8 mouse cellular contexts compared by ENCODE assay signal in the genomic region with DNA sequence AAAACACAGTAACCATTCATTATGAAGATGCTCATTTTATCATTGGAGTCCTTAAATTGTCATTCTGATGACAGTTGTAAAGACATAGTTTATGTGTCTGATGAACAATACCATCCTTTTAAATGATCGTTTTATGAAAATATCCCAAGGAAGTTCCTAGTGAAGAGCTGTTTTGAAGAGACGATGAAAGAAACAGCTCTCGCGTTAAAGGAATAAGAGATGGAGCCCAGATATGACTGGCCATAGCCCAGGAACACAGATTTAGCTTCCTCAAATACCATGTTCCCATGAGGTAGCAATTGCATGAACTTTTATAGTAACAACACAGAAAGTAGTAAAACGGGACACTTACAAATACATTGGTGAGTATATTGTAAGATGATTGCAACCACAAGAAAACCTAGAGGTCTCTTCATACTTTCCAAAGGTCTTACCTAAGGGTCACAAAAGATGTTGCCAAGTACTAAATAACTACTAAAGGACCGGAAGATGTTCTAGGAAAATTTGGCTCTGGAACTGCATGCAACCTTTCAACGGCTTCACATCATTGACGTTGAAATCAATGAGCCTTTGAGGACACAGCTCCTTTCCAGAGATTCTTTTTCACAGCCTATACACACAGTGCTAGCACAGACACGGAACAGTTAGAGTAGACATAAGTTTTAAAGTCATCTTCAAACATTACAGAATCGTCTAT. TPM values are rescaled to one million over a fixed set of nuclear protein-coding genes. Genes with fewer than 3 reads are reported as not detected.
DNase-seq lines count a peak whose midpoint lies in the region; ATAC-seq lines count a peak whose summit lies in the region.

No protein-coding gene starts in this region.

- peaks cover 14% of the 10 kb centered on the region for H3K4me1 ChIP-seq in heart, embryonic 15.5 days (replicated peaks)
- peaks cover 4% of the 10 kb centered on the region; the same call in 1 of the 2 replicates for H3K4me1 ChIP-seq in hindbrain, embryonic 11.5 days (replicated peaks; ENCODE audit: control insufficient read depth, insufficient read depth, low read length)
- H3K4me1 ChIP-seq in midbrain, embryonic 12.5 days = peaks cover 16% of the 10 kb centered on the region

- peak overlapping the region; percentile 74 for H3K9ac ChIP-seq in heart, embryonic 15.5 days
- peak overlapping the region; percentile 52; the same call in 1 of the 2 replicates for H3K9ac ChIP-seq in hindbrain, embryonic 11.5 days (ENCODE audit: low read depth, low read length)
- H3K9ac ChIP-seq in midbrain, embryonic 12.5 days (replicated peaks) = peak overlapping the region; percentile 44; the same call in 1 of the 2 replicates

- peak overlapping the region; percentile 79 for H3K27ac ChIP-seq in heart, embryonic 15.5 days
- peak overlapping the region; percentile 67; the same call in 1 of the 2 replicates for H3K27ac ChIP-seq in hindbrain, embryonic 11.5 days (ENCODE audit: low read depth, low read length)
- H3K27ac ChIP-seq in midbrain, embryonic 12.5 days (replicated peaks) = peak overlapping the region; percentile 76

- peak overlapping the region; percentile 84 for H3K4me2 ChIP-seq in heart, embryonic 15.5 days
- H3K4me2 ChIP-seq in hindbrain, embryonic 11.5 days (replicated peaks; ENCODE audit: low read depth, low read length) = peak overlapping the region; percentile 71
- peak overlapping the region; percentile 94 for H3K4me2 ChIP-seq in midbrain, embryonic 12.5 days (replicated peaks)

- H3K9me3 ChIP-seq in heart, embryonic 15.5 days (replicated peaks) = no peaks in the 10 kb centered on the region
- no peaks in the 10 kb centered on the region for H3K9me3 ChIP-seq in hindbrain, embryonic 11.5 days (ENCODE audit: control insufficient read depth, low read length)
- H3K9me3 ChIP-seq in midbrain, embryonic 12.5 days = no peaks in the 10 kb centered on the region

- ATAC-seq in heart, embryonic 15.5 days (replicated peaks; ENCODE audit: insufficient number of reproducible peaks, insufficient read depth, low FRiP score, low read depth) = no peak
- peak; percentile 6; the same call in 1 of the 2 replicates for ATAC-seq in hindbrain, embryonic 11.5 days (ENCODE audit: low FRiP score)
- no peak for ATAC-seq in midbrain, embryonic 12.5 days (ENCODE audit: low FRiP score, low read depth)

- H3K4me3 ChIP-seq in heart, embryonic 15.5 days = peak overlapping the region; percentile 91
- H3K4me3 ChIP-seq in hindbrain, embryonic 11.5 days (ENCODE audit: low read depth, low read length) = peak overlapping the region; percentile 44
- H3K4me3 ChIP-seq in midbrain, embryonic 12.5 days = peak overlapping the region; percentile 78

- peaks cover 21% of the 10 kb centered on the region for H3K36me3 ChIP-seq in heart, embryonic 15.5 days
- H3K36me3 ChIP-seq in hindbrain, embryonic 11.5 days (ENCODE audit: control insufficient read depth, insufficient read depth, low read length) = 0 out of 2 replicates have a peak, but pooled peaks cover 1% of the 10 kb centered on the region
- peaks cover 23% of the 10 kb centered on the region for H3K36me3 ChIP-seq in midbrain, embryonic 12.5 days

- no peak for DNase-seq in heart, postnatal 14 days
- DNase-seq in MEL-GATA-1-ER (ENCODE audit: extremely low read depth, low read depth) = peak; percentile 54
- no peak for DNase-seq in hindbrain, embryonic 11.5 days (ENCODE audit: low spot score)
- no peak for DNase-seq in thymus, postnatal 0 days (ENCODE audit: low spot score)
- DNase-seq in cerebellum, postnatal 25 days = no peak
- DNase-seq in ovary, postnatal 36 days (ENCODE audit: low spot score) = no peak

- intact Hi-C loops in heart, postnatal 14 days (cut with DNase I) = no loop called here

- 58% methylated on average over 10 of the region's 10 CpGs for WGBS in heart, embryonic 15.5 days
- WGBS in hindbrain, embryonic 11.5 days = 75% methylated on average over 10 of the region's 10 CpGs
- WGBS in midbrain, embryonic 12.5 days = 77% methylated on average over 10 of the region's 10 CpGs

- H3K27me3 ChIP-seq in heart, embryonic 15.5 days = no peaks in the 10 kb centered on the region
- no peaks in the 10 kb centered on the region for H3K27me3 ChIP-seq in hindbrain, embryonic 11.5 days (ENCODE audit: control insufficient read depth, insufficient read depth, low read length)
- no peaks in the 10 kb centered on the region for H3K27me3 ChIP-seq in midbrain, embryonic 12.5 days

RNA-seq across cellular contexts. Expression of a gene that starts 0.7 kb away (rescaled TPM):
- polyA plus RNA-seq in heart, embryonic 15.5 days (2015; fragmentation: Nextera tagmentation; extraction: Ambion mirVana) = 10.0 and 14.2 TPM in 2 replicates
- 1 to 10 TPM; 4.6 to 5.9 TPM for total RNA-seq in heart, postnatal 14 days (2021)
- polyA plus RNA-seq in hindbrain, embryonic 11.5 days (2014; fragmentation: Nextera tagmentation; extraction: Ambion mirVana) = 12.1 and 12.3 TPM in 2 replicates
- 22.5 and 24.0 TPM in 2 replicates for polyA plus RNA-seq in midbrain, embryonic 12.5 days (2016; fragmentation: Nextera tagmentation; extraction: Ambion mirVana)
- polyA plus RNA-seq in thymus, postnatal 0 days (2015; fragmentation: Nextera tagmentation; extraction: Ambion mirVana) = 17.7 and 17.9 TPM in 2 replicates

RNA-seq across cellular contexts. Expression of a gene that starts 21.2 kb away (rescaled TPM):
- 32.5 and 37.6 TPM in 2 replicates for polyA plus RNA-seq in heart, embryonic 15.5 days (2015; fragmentation: Nextera tagmentation; extraction: Ambion mirVana)
- 10 to 100 TPM; 19.1 to 20.3 TPM for total RNA-seq in heart, postnatal 14 days (2021)
- polyA plus RNA-seq in hindbrain, embryonic 11.5 days (2014; fragmentation: Nextera tagmentation; extraction: Ambion mirVana) = 69.4 and 71.8 TPM in 2 replicates
- 66.0 and 68.8 TPM in 2 replicates for polyA plus RNA-seq in midbrain, embryonic 12.5 days (2016; fragmentation: Nextera tagmentation; extraction: Ambion mirVana)
- 81.2 and 81.7 TPM in 2 replicates for polyA plus RNA-seq in thymus, postnatal 0 days (2015; fragmentation: Nextera tagmentation; extraction: Ambion mirVana)
